Mouse (Mus musculus): ENCODE measurements at regions not wholly inside any gene's neighbourhood (a gene's known extent, or its start where the extent isn't known, plus 50 kb on each side); places are given as distances from the start of the nearest gene placed in this dataset.

GRCm38 (mm10) chr13:47636511-47637103, 514.2 kb downstream of the Rnf144b start:
- Histone ChIP-seq H3K4me2 (no peak overlapping the region), H3K9ac (no peak overlapping the region), H3K27ac (ENCODE audit: low read depth) (no peak overlapping the region), H3K4me1 (ENCODE audit: insufficient read depth) (no peaks in the 10 kb centered on the region), H3K36me3 (ENCODE audit: insufficient read depth) (no peaks in the 10 kb centered on the region), H3K9me3 (ENCODE audit: low read depth, low read length) (no peaks in the 10 kb centered on the region), H3K27me3 (ENCODE audit: insufficient read depth, low read length) (no peaks in the 10 kb centered on the region), H3K4me3 (ENCODE audit: low read depth, low read length) (no peak overlapping the region)
- WGBS, result 63% methylated on average over 8 of the region's 8 CpGs
- TF ChIP-seq CTCF (IDR thresholded peaks at IDR 0.05; ENCODE audit: low read depth), result no peak
- DNase-seq, result no peak
- no peak for ATAC-seq (ENCODE audit: insufficient read depth)

DNA sequence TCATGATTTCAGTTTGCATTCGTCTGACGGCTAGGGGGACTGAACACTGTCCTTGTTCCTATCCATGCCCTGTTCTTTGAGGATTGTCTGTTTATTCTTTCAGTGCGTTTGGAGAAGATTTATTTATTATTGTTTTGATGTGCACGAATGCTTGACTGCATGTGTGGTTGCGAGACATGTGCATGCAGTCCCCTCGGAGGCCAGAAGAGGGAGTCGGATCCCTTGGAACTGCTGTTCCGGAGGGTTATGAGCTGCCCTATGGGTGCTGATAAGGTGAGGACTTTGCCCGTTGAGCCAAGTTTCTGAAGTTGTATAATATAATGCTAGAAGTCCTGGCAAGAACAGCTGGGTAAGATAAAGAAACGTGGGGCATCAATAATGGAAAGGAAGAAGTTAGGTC, 519.9 kb downstream of the Rnf144b start:
- H3K4me1 ChIP-seq (ENCODE audit: insufficient read depth), result no peaks in the 10 kb centered on the region

GRCm38 (mm10) chr13:47645081-47645480, 522.6 kb downstream of the Rnf144b start:
- peak overlapping the region; percentile 38; the same call in 1 of the 2 replicates for H3K4me2 ChIP-seq
- H3K4me1 ChIP-seq (ENCODE audit: insufficient read depth), result no peaks in the 10 kb centered on the region
- WGBS, result 25% methylated on average over 10 of the region's 10 CpGs
- no peaks in the 10 kb centered on the region for H3K9me3 ChIP-seq (ENCODE audit: low read depth, low read length)
- TF ChIP-seq CTCF (IDR thresholded peaks at IDR 0.05; ENCODE audit: low read depth), result no peak
- no peak overlapping the region for H3K9ac ChIP-seq
- DNase-seq, result peak; percentile 11
- H3K4me3 ChIP-seq (ENCODE audit: low read depth, low read length), result no peak overlapping the region
- H3K27me3 ChIP-seq (ENCODE audit: insufficient read depth, low read length), result no peaks in the 10 kb centered on the region
- ATAC-seq (ENCODE audit: insufficient read depth), result no peak
- H3K36me3 ChIP-seq (ENCODE audit: insufficient read depth), result no peaks in the 10 kb centered on the region
- H3K27ac ChIP-seq (ENCODE audit: low read depth), result no peak overlapping the region

More for the DNA sequence above, 519.9 kb downstream of the Rnf144b start:
- peak; percentile 7 for DNase-seq
- H3K4me3 ChIP-seq (ENCODE audit: low read depth, low read length), result no peak overlapping the region
- H3K27me3 ChIP-seq (ENCODE audit: insufficient read depth, low read length), result no peaks in the 10 kb centered on the region
- 75% methylated on average over 10 of the region's 10 CpGs for WGBS
- H3K9me3 ChIP-seq (ENCODE audit: low read depth, low read length), result no peaks in the 10 kb centered on the region
- H3K9ac ChIP-seq, result no peak overlapping the region
- H3K4me2 ChIP-seq, result no peak overlapping the region
- no peaks in the 10 kb centered on the region for H3K36me3 ChIP-seq (ENCODE audit: insufficient read depth)
- ATAC-seq (ENCODE audit: insufficient read depth), result no peak
- peak; percentile 45 for TF ChIP-seq CTCF (IDR thresholded peaks at IDR 0.05; ENCODE audit: low read depth)
- no peak overlapping the region for H3K27ac ChIP-seq (ENCODE audit: low read depth)

GRCm38 (mm10) chr13:47647693-47648092, 525.2 kb downstream of the Rnf144b start:
- no peaks in the 10 kb centered on the region for H3K36me3 ChIP-seq (ENCODE audit: insufficient read depth)
- H3K4me1 ChIP-seq (ENCODE audit: insufficient read depth), result no peaks in the 10 kb centered on the region
- TF ChIP-seq CTCF (IDR thresholded peaks at IDR 0.05; ENCODE audit: low read depth), result no peak
- H3K27me3 ChIP-seq (ENCODE audit: insufficient read depth, low read length), result no peaks in the 10 kb centered on the region
- no peak overlapping the region for H3K27ac ChIP-seq (ENCODE audit: low read depth)
- H3K9ac ChIP-seq, result no peak overlapping the region
- DNase-seq (peak; percentile 44), ATAC-seq (ENCODE audit: insufficient read depth) (no peak)
- no peaks in the 10 kb centered on the region for H3K9me3 ChIP-seq (ENCODE audit: low read depth, low read length)
- H3K4me2 ChIP-seq, result no peak overlapping the region
- H3K4me3 ChIP-seq (ENCODE audit: low read depth, low read length), result no peak overlapping the region
- 35% methylated on average over 5 of the region's 5 CpGs for WGBS

DNA sequence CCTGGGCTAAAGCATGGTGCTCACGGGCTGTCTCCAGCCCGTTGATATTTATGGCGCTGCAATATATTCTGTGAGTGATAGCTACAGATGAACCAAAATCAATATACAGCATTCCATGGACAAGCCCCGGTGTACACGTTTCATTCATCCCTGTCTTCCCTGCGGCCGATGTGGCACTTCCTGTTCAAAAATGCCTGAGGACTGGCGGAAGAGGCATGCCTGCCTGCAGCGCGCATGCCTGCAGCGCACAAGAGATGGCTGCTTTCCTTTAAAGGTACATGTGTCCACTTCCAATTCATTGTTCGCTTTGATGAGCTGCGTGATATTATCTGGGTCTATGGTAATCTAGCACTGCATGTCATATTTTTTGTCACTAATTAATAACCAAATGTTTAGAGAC, 527.6 kb downstream of the Rnf144b start:
- Histone ChIP-seq H3K27ac (ENCODE audit: low read depth) (no peak overlapping the region), H3K9ac (no peak overlapping the region), H3K4me1 (ENCODE audit: insufficient read depth) (no peaks in the 10 kb centered on the region), H3K9me3 (ENCODE audit: low read depth, low read length) (no peaks in the 10 kb centered on the region), H3K4me2 (peak overlapping the region; percentile 45), H3K27me3 (ENCODE audit: insufficient read depth, low read length) (no peaks in the 10 kb centered on the region), H3K4me3 (ENCODE audit: low read depth, low read length) (no peak overlapping the region), H3K36me3 (ENCODE audit: insufficient read depth) (no peaks in the 10 kb centered on the region)
- DNase-seq (peak; percentile 5), ATAC-seq (ENCODE audit: insufficient read depth) (no peak)
- WGBS, result 60% methylated on average over 13 of the region's 13 CpGs
- no peak for TF ChIP-seq CTCF (IDR thresholded peaks at IDR 0.05; ENCODE audit: low read depth)

GRCm38 (mm10) chr13:47666470-47666869, 544.0 kb downstream of the Rnf144b start:
- ATAC-seq (ENCODE audit: insufficient read depth) (no peak), DNase-seq (no peak)
- Histone ChIP-seq H3K36me3 (ENCODE audit: insufficient read depth) (no peaks in the 10 kb centered on the region), H3K9me3 (ENCODE audit: low read depth, low read length) (no peaks in the 10 kb centered on the region), H3K9ac (no peak overlapping the region), H3K4me2 (no peak overlapping the region), H3K4me1 (ENCODE audit: insufficient read depth) (no peaks in the 10 kb centered on the region), H3K27ac (ENCODE audit: low read depth) (no peak overlapping the region), H3K27me3 (ENCODE audit: insufficient read depth, low read length) (no peaks in the 10 kb centered on the region), H3K4me3 (ENCODE audit: low read depth, low read length) (no peak overlapping the region)
- WGBS, result 57% methylated on average over 3 of the region's 3 CpGs
- no peak for TF ChIP-seq CTCF (IDR thresholded peaks at IDR 0.05; ENCODE audit: low read depth)

GRCm38 (mm10) chr13:47666956-47667701, 544.7 kb downstream of the Rnf144b start:
- H3K9ac ChIP-seq, result no peak overlapping the region
- H3K4me2 ChIP-seq, result peak overlapping the region; percentile 39
- 29% methylated on average over 13 of the region's 13 CpGs for WGBS

More at GRCm38 (mm10) chr13:47666956-47667701, 544.7 kb downstream of the Rnf144b start:
- no peak overlapping the region for H3K27ac ChIP-seq (ENCODE audit: low read depth)
- H3K27me3 ChIP-seq (ENCODE audit: insufficient read depth, low read length), result no peaks in the 10 kb centered on the region
- H3K36me3 ChIP-seq (ENCODE audit: insufficient read depth), result no peaks in the 10 kb centered on the region
- peak; percentile 94 for TF ChIP-seq CTCF (IDR thresholded peaks at IDR 0.05; ENCODE audit: low read depth)
- peak; percentile 98 for DNase-seq
- no peaks in the 10 kb centered on the region for H3K9me3 ChIP-seq (ENCODE audit: low read depth, low read length)
- H3K4me3 ChIP-seq (ENCODE audit: low read depth, low read length), result no peak overlapping the region
- ATAC-seq (ENCODE audit: insufficient read depth), result peak; percentile 77
- H3K4me1 ChIP-seq (ENCODE audit: insufficient read depth), result no peaks in the 10 kb centered on the region

Data from lung, embryonic 14.5 days (tissue).